Mouse (Mus musculus): ENCODE results near the gene Ppm1n. TPM values are rescaled to one million over a fixed set of nuclear protein-coding genes. Genes with fewer than 3 reads are reported as not detected.

The Ppm1n gene
- total RNA-seq, 4 experiments from 2014 or later, result not detected

- DNase-seq, result no peak
Observed at GRCm38 (mm10) chr7:19243858-19244257, 36.0 kb downstream of the Ppm1n start.

- DNase-seq, result no peak
Observed at GRCm38 (mm10) chr7:19242005-19242404, 37.9 kb downstream of the Ppm1n start.

- no peak for DNase-seq
Observed at GRCm38 (mm10) chr7:19240905-19241463, 38.9 kb downstream of the Ppm1n start.

GRCm38 (mm10) chr7:19239986-19240385 lies 39.9 kb downstream of the Ppm1n start:
- no peak for DNase-seq

- DNase-seq, result peak; percentile 83
Observed at GRCm38 (mm10) chr7:19239423-19239822, 40.4 kb downstream of the Ppm1n start.

- no peak for DNase-seq
Observed at GRCm38 (mm10) chr7:19238344-19238743, 41.5 kb downstream of the Ppm1n start.

- no peak for DNase-seq
Observed at GRCm38 (mm10) chr7:19236411-19236810, 43.5 kb downstream of the Ppm1n start.

- DNase-seq, result no peak
Observed at GRCm38 (mm10) chr7:19235092-19235671, 44.7 kb downstream of the Ppm1n start.

GRCm38 (mm10) chr7:19234652-19235051 lies 45.2 kb downstream of the Ppm1n start:
- no peak for DNase-seq

GRCm38 (mm10) chr7:19231849-19232248 lies 48.0 kb downstream of the Ppm1n start:
- no peak for DNase-seq

- DNase-seq, result no peak
Observed at GRCm38 (mm10) chr7:19230899-19231298, 49.0 kb downstream of the Ppm1n start.

- DNase-seq, result no peak
Observed at GRCm38 (mm10) chr7:19230041-19230580, 49.8 kb downstream of the Ppm1n start.

- DNase-seq, result no peak
Observed at GRCm38 (mm10) chr7:19229404-19229803, 50.5 kb downstream of the Ppm1n start.

- no peak for DNase-seq
Observed at GRCm38 (mm10) chr7:19228793-19229148, 51.1 kb downstream of the Ppm1n start.

GRCm38 (mm10) chr7:19227883-19228792 lies 51.7 kb downstream of the Ppm1n start, which contains the start of gene Opa3:
Gene Opa3, plus strand, starts transcription at chr7:19228334.
- peak; percentile 99 for DNase-seq

- no peak for DNase-seq
Observed at GRCm38 (mm10) chr7:19226817-19227797, 52.8 kb downstream of the Ppm1n start.

Other genes starting within 250 kb of the Ppm1n start
- gene Rsph6a, start 225.4 kb downstream of the Ppm1n start, total RNA-seq (2022), result under 1 TPM in 1 of 4 experiments, not detected in 3; 0.24 TPM
- gene Dmwd, start 203.8 kb downstream of the Ppm1n start, total RNA-seq (2022), result 10 to 100 TPM; 54.9 to 74.1 (median 62.4) TPM
- gene Dmpk, start 196.2 kb downstream of the Ppm1n start, total RNA-seq (2022), result 100 to 1,000 TPM; 118 to 287 (median 209) TPM
- 10 to 100 TPM; 16.8 to 27.8 (median 20.2) TPM for gene Six5, start 185.5 kb downstream of the Ppm1n start, total RNA-seq (2022)
- not detected for gene Gm4969, start 161.7 kb downstream of the Ppm1n start, total RNA-seq (2022)
- 10 to 100 TPM; 13.6 to 17.6 (median 16.1) TPM for gene Fbxo46, start 160.2 kb downstream of the Ppm1n start, total RNA-seq (2022)
- gene Qpctl, start 130.8 kb downstream of the Ppm1n start, total RNA-seq (2022), result 10 to 100 TPM; 18.0 to 24.0 (median 23.9) TPM
- gene Snrpd2, start 130.3 kb downstream of the Ppm1n start, total RNA-seq (2022), result 10 to 100 TPM; 86.1 to 97.7 (median 92.4) TPM
- gene Gipr, start 113.9 kb downstream of the Ppm1n start, total RNA-seq (2022), result 1 to 10 TPM in 1 of 4 experiments, under 1 TPM in 3; 0.17 to 1.5 (median 0.64) TPM
- gene Eml2, start 103.6 kb downstream of the Ppm1n start, total RNA-seq (2022), result 10 to 100 TPM; 56.2 to 79.2 (median 69.6) TPM
- gene Gpr4, start 67.5 kb downstream of the Ppm1n start, total RNA-seq (2022), result 10 to 100 TPM in 2 of 4 experiments, 1 to 10 TPM in 2; 5.7 to 15.2 (median 8.2) TPM
- 10 to 100 TPM; 32.4 to 41.5 (median 33.7) TPM for gene Opa3, start 51.7 kb downstream of the Ppm1n start, total RNA-seq (2022)
- 10 to 100 TPM; 44.8 to 70.6 (median 59.1) TPM for gene Vasp, start 8.2 kb downstream of the Ppm1n start, total RNA-seq (2022)
- gene Rtn2, start 2.6 kb upstream of the Ppm1n start, total RNA-seq (2022), result 10 to 100 TPM in 1 of 4 experiments, 1 to 10 TPM in 3; 3.8 to 15.0 (median 6.8) TPM
- 1 to 10 TPM; 1.6 to 9.4 (median 5.6) TPM for gene Fosb, start 30.0 kb upstream of the Ppm1n start, total RNA-seq (2022)
- gene Ercc1, start 64.7 kb upstream of the Ppm1n start, total RNA-seq (2022), result 10 to 100 TPM; 32.4 to 56.3 (median 41.6) TPM
- 10 to 100 TPM; 12.9 to 15.2 (median 13.5) TPM for gene Cd3eap, start 79.4 kb upstream of the Ppm1n start, total RNA-seq (2022)
- 10 to 100 TPM in 1 of 4 experiments, 1 to 10 TPM in 3; 6.4 to 12.5 (median 8.4) TPM for gene Ppp1r13l, start 79.7 kb upstream of the Ppm1n start, total RNA-seq (2022)
- gene Ercc2, start 101.9 kb upstream of the Ppm1n start, total RNA-seq (2022), result 10 to 100 TPM; 31.0 to 44.8 (median 39.2) TPM
- 10 to 100 TPM in 1 of 4 experiments, 1 to 10 TPM in 2, under 1 TPM in 1; 0.61 to 13.6 (median 5.5) TPM for gene Klc3, start 124.0 kb upstream of the Ppm1n start, total RNA-seq (2022)
- not detected for gene Ckm, start 124.7 kb upstream of the Ppm1n start, total RNA-seq (2022)
- 10 to 100 TPM; 44.4 to 53.9 (median 47.6) TPM for gene Mark4, start 178.8 kb upstream of the Ppm1n start, total RNA-seq (2022)
- 10 to 100 TPM; 31.9 to 69.2 (median 51.8) TPM for gene Exoc3l2, start 183.3 kb upstream of the Ppm1n start, total RNA-seq (2022)
- 10 to 100 TPM; 12.7 to 15.4 (median 13.6) TPM for gene Bloc1s3, start 228.3 kb upstream of the Ppm1n start, total RNA-seq (2022)
- 100 to 1,000 TPM in 1 of 4 experiments, 10 to 100 TPM in 3; 77.7 to 107 (median 90.3) TPM for gene Trappc6a, start 228.3 kb upstream of the Ppm1n start, total RNA-seq (2022)
- gene Nkpd1, start 237.8 kb upstream of the Ppm1n start, total RNA-seq (2022), result under 1 TPM in 2 of 4 experiments, not detected in 2; 0.13 to 0.31 TPM

All from adrenal gland, adult 8-10 months (tissue).